Mouse (Mus musculus): ENCODE data around the gene Prss32.
A peak's percentile ranks its signal among the peaks of the same experiment; 100 is the strongest.

The Prss32 gene

DNA sequence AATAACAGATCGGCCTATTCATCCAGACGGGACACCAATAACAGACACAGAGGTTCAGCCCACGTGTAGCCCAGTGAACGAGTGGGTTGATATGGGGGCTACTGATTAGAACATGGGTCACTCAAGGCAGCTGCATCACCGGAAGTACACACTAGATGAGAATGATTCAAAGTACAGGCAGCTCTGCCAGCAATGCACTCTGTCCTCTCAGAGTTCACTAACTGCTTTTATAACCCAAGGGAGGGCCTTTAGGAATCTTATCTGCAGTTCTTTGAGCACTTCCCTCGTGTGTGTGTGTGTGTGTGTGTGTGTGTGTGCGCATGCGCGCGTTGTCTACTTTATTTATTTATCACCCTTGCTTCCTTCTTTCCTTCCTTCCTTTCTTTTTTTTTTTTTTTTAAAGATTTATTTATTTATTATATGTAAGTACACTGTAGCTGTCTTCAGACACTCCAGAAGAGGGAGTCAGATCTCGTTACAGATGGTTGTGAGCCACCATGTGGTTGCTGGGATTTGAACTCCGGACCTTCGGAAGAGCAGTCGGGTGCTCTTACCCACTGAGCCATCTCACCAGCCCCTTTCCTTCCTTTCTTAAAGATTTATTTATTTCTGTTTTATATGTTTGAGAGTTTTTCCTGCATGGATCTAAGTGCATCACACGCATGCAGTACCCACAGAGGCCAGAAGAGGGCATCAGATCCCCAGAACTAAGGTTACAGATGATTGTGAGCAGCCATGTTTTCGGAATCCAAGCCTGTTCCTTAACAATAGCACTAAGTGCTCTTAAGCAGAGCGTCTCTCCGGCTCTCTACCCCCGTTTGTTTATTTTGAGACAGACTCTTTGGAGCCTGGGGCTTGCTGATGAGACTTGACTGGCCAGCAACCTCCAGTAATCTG, 7.4 kb downstream of the Prss32 start:
- Histone ChIP-seq H3K27me3 (ENCODE audit: insufficient read depth, low read length) (no peaks in the 10 kb centered on the region; the same call in 1 of the 2 replicates), H3K4me3 (replicated peaks; ENCODE audit: low read length) (no peak overlapping the region), H3K9me3 (ENCODE audit: low read length) (no peaks in the 10 kb centered on the region), H3K4me1 (replicated peaks; ENCODE audit: low read depth, low read length) (0 out of 2 replicates have a peak, but pooled peaks cover 3% of the 10 kb centered on the region), H3K36me3 (ENCODE audit: insufficient read depth, low read length) (no peaks in the 10 kb centered on the region)
- TF ChIP-seq CTCF (conservative IDR thresholded peaks at IDR 0.05; ENCODE audit: low read length) (peak; percentile 86), POU5F1 (IDR thresholded peaks at IDR 0.05; ENCODE audit: borderline replicate concordance, low read length) (no peak)

DNA sequence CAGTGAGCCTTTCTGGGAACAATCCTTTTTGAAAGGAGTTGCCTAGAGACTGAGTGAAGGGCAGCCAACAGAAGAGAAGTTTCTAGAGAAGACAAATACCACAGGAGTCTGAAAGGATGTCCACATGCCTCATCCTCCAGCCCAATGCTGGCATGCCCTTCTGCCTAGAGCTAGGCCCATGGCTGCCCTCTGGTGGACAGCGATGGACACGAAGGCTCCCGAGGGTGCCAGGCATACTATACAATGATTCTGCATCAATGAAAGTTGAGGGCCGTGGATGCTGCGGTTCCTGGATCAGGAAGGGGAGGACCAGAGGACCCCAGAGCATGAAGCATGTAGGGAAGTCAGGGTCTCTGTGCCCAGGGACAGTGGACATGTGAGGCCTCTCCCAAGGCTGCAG, 9.6 kb downstream of the Prss32 start:
- Histone ChIP-seq H3K9me3 (ENCODE audit: low read length) (no peaks in the 10 kb centered on the region), H3K27me3 (ENCODE audit: insufficient read depth, low read length) (peaks cover 4% of the 10 kb centered on the region; the same call in 1 of the 2 replicates), H3K36me3 (ENCODE audit: insufficient read depth, low read length) (no peaks in the 10 kb centered on the region), H3K4me1 (replicated peaks; ENCODE audit: low read depth, low read length) (0 out of 2 replicates have a peak, but pooled peaks cover 3% of the 10 kb centered on the region), H3K4me3 (replicated peaks; ENCODE audit: low read length) (no peak overlapping the region)
- TF ChIP-seq NANOG (IDR thresholded peaks at IDR 0.05; ENCODE audit: borderline replicate concordance, low read length) (no peak), CTCF (conservative IDR thresholded peaks at IDR 0.05; ENCODE audit: low read length) (peak; percentile 34)

DNA sequence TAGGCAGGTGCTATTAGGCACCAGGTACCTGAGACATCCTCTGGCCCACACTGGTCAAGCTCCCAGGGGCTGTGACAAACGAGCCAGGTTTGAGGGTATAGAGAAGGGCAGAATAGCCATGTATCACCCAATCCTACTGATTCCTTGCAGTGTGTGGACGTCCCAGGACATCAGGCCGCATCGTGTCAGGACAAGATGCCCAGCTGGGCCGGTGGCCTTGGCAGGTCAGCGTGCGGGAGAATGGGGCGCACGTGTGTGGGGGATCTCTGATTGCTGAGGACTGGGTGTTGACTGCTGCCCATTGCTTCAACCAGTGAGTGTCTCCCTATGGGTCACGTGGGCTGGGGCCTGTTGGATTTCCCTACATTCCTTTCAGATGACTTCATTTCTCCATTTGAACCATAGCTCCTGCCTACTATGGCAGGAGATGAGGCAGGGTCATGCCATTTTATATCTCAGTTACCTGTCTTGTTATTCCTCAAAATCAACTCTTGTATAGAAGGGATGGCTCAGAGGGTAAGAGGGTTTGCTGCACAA, 10.6 kb downstream of the Prss32 start:
- H3K4me3 ChIP-seq (replicated peaks; ENCODE audit: low read length): no peak overlapping the region
- TF ChIP-seq CTCF (conservative IDR thresholded peaks at IDR 0.05; ENCODE audit: low read length): no peak
- TF ChIP-seq POU5F1 (IDR thresholded peaks at IDR 0.05; ENCODE audit: borderline replicate concordance, low read length): no peak
- no peak for TF ChIP-seq NANOG (IDR thresholded peaks at IDR 0.05; ENCODE audit: borderline replicate concordance, low read length)

DNA sequence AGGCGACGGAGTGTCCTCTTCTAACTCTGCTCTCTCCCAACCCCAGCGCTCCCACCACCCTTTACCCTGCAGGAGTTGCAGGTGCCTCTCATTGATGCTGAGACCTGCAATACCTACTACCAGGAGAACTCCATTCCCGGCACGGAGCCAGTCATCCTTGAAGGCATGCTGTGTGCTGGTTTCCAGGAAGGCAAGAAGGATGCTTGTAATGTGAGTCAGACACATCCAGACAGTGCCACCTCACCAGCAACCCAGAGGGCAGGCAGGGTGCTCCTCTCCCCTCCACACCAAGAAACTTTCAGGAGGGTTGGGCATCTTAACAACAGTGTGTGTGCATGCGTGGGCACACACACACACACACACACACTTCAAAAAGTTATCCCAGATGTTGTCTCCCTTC, 13.5 kb downstream of the Prss32 start:
- TF ChIP-seq POU5F1 (IDR thresholded peaks at IDR 0.05; ENCODE audit: borderline replicate concordance, low read length) (no peak), NANOG (IDR thresholded peaks at IDR 0.05; ENCODE audit: borderline replicate concordance, low read length) (no peak), CTCF (conservative IDR thresholded peaks at IDR 0.05; ENCODE audit: low read length) (no peak)
- peaks cover 4% of the 10 kb centered on the region; the same call in 1 of the 2 replicates for H3K27me3 ChIP-seq (ENCODE audit: insufficient read depth, low read length)
- H3K36me3 ChIP-seq (ENCODE audit: insufficient read depth, low read length): no peaks in the 10 kb centered on the region
- no peak overlapping the region for H3K4me3 ChIP-seq (replicated peaks; ENCODE audit: low read length)
- H3K9me3 ChIP-seq (ENCODE audit: low read length): no peaks in the 10 kb centered on the region
- 0 out of 2 replicates have a peak, but pooled peaks cover 3% of the 10 kb centered on the region for H3K4me1 ChIP-seq (replicated peaks; ENCODE audit: low read depth, low read length)

More for the DNA sequence above, 10.6 kb downstream of the Prss32 start:
- Histone ChIP-seq H3K36me3 (ENCODE audit: insufficient read depth, low read length) (no peaks in the 10 kb centered on the region), H3K9me3 (ENCODE audit: low read length) (no peaks in the 10 kb centered on the region), H3K27me3 (ENCODE audit: insufficient read depth, low read length) (peaks cover 4% of the 10 kb centered on the region; the same call in 1 of the 2 replicates), H3K4me1 (replicated peaks; ENCODE audit: low read depth, low read length) (0 out of 2 replicates have a peak, but pooled peaks cover 3% of the 10 kb centered on the region)

DNA sequence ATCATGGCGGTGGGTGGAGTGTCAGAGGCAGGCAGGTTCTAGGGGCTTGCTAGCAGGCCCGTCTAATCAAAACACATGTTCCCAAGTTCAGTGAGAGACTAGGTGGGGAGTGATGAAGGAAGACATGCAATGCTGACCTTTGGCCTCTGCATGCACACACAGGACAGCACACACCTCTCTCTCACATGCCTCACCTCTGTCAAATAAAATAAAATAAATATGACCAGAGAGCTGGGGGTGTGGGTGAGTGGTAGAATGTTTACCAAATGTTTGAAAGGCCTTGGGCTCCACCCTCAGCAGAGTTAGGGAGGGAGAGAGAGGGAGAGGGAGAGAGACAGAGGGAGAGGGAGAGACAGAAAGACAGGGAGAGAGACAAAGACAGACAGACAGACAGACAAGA, 14.3 kb downstream of the Prss32 start:
- H3K4me1 ChIP-seq (replicated peaks; ENCODE audit: low read depth, low read length): 0 out of 2 replicates have a peak, but pooled peaks cover 3% of the 10 kb centered on the region
- H3K9me3 ChIP-seq (ENCODE audit: low read length): no peaks in the 10 kb centered on the region
- no peaks in the 10 kb centered on the region for H3K36me3 ChIP-seq (ENCODE audit: insufficient read depth, low read length)
- peaks cover 4% of the 10 kb centered on the region; the same call in 1 of the 2 replicates for H3K27me3 ChIP-seq (ENCODE audit: insufficient read depth, low read length)
- H3K4me3 ChIP-seq (replicated peaks; ENCODE audit: low read length): no peak overlapping the region
- no peak for TF ChIP-seq NANOG (IDR thresholded peaks at IDR 0.05; ENCODE audit: borderline replicate concordance, low read length)
- no peak for TF ChIP-seq CTCF (conservative IDR thresholded peaks at IDR 0.05; ENCODE audit: low read length)
- no peak for TF ChIP-seq POU5F1 (IDR thresholded peaks at IDR 0.05; ENCODE audit: borderline replicate concordance, low read length)

DNA sequence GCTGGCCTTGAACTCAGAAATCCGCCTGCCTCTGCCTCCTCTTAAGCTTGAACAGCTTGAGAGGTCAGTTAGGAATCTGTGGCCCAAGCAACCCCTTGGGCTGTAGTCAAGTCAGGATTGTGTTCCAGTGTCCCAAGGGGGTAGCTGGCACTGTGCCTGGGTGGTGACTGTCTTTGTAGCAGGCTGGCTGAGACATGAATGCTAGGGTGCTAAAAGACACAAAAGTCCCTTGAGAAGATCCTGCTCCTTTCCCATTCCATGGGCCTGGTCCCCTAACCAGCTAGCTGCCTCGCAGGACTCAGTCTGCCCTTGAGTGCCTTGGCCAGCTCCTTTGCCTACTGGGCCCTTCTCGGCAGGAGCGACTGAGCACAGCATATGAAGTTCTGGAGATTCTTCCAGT, 19.3 kb downstream of the Prss32 start:
- Histone ChIP-seq H3K4me3 (replicated peaks; ENCODE audit: low read length) (no peak overlapping the region), H3K36me3 (ENCODE audit: insufficient read depth, low read length) (no peaks in the 10 kb centered on the region), H3K27me3 (ENCODE audit: insufficient read depth, low read length) (no peaks in the 10 kb centered on the region), H3K4me1 (replicated peaks; ENCODE audit: low read depth, low read length) (peaks cover 4% of the 10 kb centered on the region), H3K9me3 (ENCODE audit: low read length) (peaks cover 4% of the 10 kb centered on the region; the same call in 1 of the 2 replicates)
- TF ChIP-seq CTCF (conservative IDR thresholded peaks at IDR 0.05; ENCODE audit: low read length) (no peak), POU5F1 (IDR thresholded peaks at IDR 0.05; ENCODE audit: borderline replicate concordance, low read length) (no peak), NANOG (IDR thresholded peaks at IDR 0.05; ENCODE audit: borderline replicate concordance, low read length) (no peak)

DNA sequence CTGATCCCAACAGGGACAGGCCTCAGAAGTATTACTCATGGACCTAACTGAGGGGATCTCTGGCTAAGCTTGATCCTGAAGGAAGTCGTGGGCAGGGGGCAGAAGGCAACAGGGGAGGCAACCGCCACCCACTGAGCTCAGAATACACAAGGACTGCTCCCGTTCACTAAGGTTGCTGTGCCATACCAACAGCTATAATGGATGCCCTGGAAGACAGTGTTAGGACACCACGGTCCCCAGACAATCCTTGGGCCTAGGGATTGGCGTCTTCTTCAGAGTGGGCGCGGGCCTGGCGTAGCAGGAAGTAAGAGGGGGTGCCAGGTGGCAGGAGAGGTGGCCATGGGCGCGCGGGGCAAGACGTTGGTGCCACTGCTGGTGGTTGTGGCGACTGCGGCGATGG, 24.1 kb downstream of the Prss32 start, which contains the start of gene Prss21:
Gene Prss21, plus strand, starts transcription at position 301 of the 400 bp plus-strand sequence.
- peaks cover 4% of the 10 kb centered on the region; the same call in 1 of the 2 replicates for H3K9me3 ChIP-seq (ENCODE audit: low read length)
- TF ChIP-seq POU5F1 (IDR thresholded peaks at IDR 0.05; ENCODE audit: borderline replicate concordance, low read length) (no peak), CTCF (conservative IDR thresholded peaks at IDR 0.05; ENCODE audit: low read length) (no peak), NANOG (IDR thresholded peaks at IDR 0.05; ENCODE audit: borderline replicate concordance, low read length) (no peak)
- no peaks in the 10 kb centered on the region for H3K36me3 ChIP-seq (ENCODE audit: insufficient read depth, low read length)
- peaks cover 6% of the 10 kb centered on the region for H3K27me3 ChIP-seq (ENCODE audit: insufficient read depth, low read length)
- H3K4me1 ChIP-seq (replicated peaks; ENCODE audit: low read depth, low read length): peaks cover 10% of the 10 kb centered on the region
- H3K4me3 ChIP-seq (replicated peaks; ENCODE audit: low read length): peak within 1 kb of the TSS; percentile 52

DNA sequence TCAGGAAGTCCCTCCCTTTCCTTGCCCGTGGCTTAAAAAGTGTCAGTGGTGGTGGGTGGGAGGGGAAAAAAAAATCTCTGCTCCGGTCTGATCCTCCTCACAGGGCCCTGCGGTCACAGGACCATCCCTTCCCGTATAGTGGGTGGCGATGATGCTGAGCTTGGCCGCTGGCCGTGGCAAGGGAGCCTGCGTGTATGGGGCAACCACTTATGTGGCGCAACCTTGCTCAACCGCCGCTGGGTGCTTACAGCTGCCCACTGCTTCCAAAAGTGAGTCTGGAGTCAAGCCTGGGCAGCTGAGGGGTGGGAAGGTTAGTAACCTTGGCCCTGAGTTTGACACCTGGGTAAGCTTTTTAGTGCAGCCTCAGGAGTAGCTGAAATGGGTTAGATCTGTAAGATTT, 24.9 kb downstream of the Prss32 start:
- Histone ChIP-seq H3K27me3 (ENCODE audit: insufficient read depth, low read length) (peaks cover 6% of the 10 kb centered on the region), H3K4me1 (replicated peaks; ENCODE audit: low read depth, low read length) (peaks cover 10% of the 10 kb centered on the region), H3K9me3 (ENCODE audit: low read length) (peaks cover 4% of the 10 kb centered on the region; the same call in 1 of the 2 replicates), H3K4me3 (replicated peaks; ENCODE audit: low read length) (peak overlapping the region; percentile 52; the same call in 1 of the 2 replicates), H3K36me3 (ENCODE audit: insufficient read depth, low read length) (no peaks in the 10 kb centered on the region)
- no peak for TF ChIP-seq CTCF (conservative IDR thresholded peaks at IDR 0.05; ENCODE audit: low read length)
- TF ChIP-seq NANOG (IDR thresholded peaks at IDR 0.05; ENCODE audit: borderline replicate concordance, low read length): no peak
- TF ChIP-seq POU5F1 (IDR thresholded peaks at IDR 0.05; ENCODE audit: borderline replicate concordance, low read length): no peak

Measured in E14TG2a.4 (cell line).